Mouse (Mus musculus) kidney, adult 2 months (tissue): ENCODE results near the gene Spns2.

Source experiments
- CTCF ChIP-seq: fragments of 200-500 bp; conservative IDR thresholded peaks from 2 replicates; pipeline ENCODE4 v1.5.1; 2011; ENCODE audit warnings: low read depth, mild to moderate bottlenecking, control low read depth, low read length, moderate library complexity, mixed read lengths; ENCODE audit not compliant: insufficient read depth, insufficient read length
- POLR2A ChIP-seq: fragments of 200-500 bp; IDR thresholded peaks from one replicate; pipeline ENCODE4 v1.6.1; 2011; ENCODE audit warnings: low read depth, low read length, control low read depth

DNA sequence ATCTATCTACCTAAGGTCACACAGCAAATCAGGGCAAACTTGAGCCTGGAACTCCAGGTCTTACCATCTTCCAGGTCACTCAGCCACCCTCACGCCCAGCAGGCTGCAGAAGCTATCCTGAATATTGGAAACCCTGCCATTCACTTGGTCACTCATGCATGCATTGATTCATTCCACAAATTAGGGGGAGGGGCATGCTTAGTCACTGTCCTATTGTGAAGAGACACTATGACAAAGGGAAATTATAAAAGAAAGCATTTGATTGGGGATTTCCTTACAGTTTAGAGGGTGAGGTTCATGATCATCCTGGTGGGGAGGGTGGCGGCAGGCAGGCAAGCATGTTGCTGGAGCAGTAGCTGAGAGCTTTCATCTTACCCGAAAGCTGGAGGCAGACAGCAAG is 24.9 kb downstream of the Spns2 start:
- no peak for TF ChIP-seq CTCF
- no peak for TF ChIP-seq POLR2A
